Mouse (Mus musculus) cortical plate, adult 2 months (tissue): Measurements from ENCODE around the gene C1ql1. TPM values are rescaled to one million over a fixed set of nuclear protein-coding genes. Genes with fewer than 3 reads are reported as not detected.

ENCODE experiments used
- H3K27ac ChIP-seq: fragments of 200-500 bp; 2 replicates; pipeline ENCODE4 v1.5.1; 2012; ENCODE audit warnings: low read length, control low read depth, inconsistent platforms; ENCODE audit not compliant: insufficient read depth
- H3K4me1 ChIP-seq: fragments of 200-500 bp; 2 replicates; pipeline ENCODE4 v1.6.1; 2011; ENCODE audit warnings: low read length; ENCODE audit not compliant: control insufficient read depth, insufficient read depth
- H3K4me3 ChIP-seq: fragments of 200-500 bp; 2 replicates; pipeline ENCODE4 v1.5.1; 2011; ENCODE audit warnings: mild to moderate bottlenecking, low read length, control low read depth; ENCODE audit not compliant: insufficient read depth
- CTCF ChIP-seq: fragments of 200-500 bp; IDR thresholded peaks from 2 replicates; pipeline ENCODE4 v1.5.1; 2011; ENCODE audit warnings: mild to moderate bottlenecking, control low read depth, low read length; ENCODE audit not compliant: insufficient read depth; ENCODE audit errors: extremely low read depth
- POLR2A ChIP-seq: fragments of 200-500 bp; IDR thresholded peaks from 2 replicates; pipeline ENCODE4 v1.6.1; 2011; ENCODE audit warnings: mild to moderate bottlenecking, low read length, control low read depth; ENCODE audit not compliant: insufficient read depth; ENCODE audit errors: extremely low read depth
- polyA plus RNA-seq: library from polyadenylated mRNA; depleted of rRNA; stranded (reverse); fragments of >200 nt; gene quantifications from 2 replicates; pipeline ENCODE4 v1.2.3, GENCODE M21; 2012; rRNA removed

Gene C1ql1
- polyA plus RNA-seq, 1 experiment, result 15.8 TPM

GRCm38 (mm10) chr11:102894716-102895115, 51.8 kb downstream of the C1ql1 start:
- TF ChIP-seq POLR2A (no peak), CTCF (no peak)
- no peak overlapping the region for H3K4me3 ChIP-seq
- no peaks in the 10 kb centered on the region for H3K4me1 ChIP-seq
- H3K27ac ChIP-seq, result no peak overlapping the region

GRCm38 (mm10) chr11:102893015-102893651, 53.4 kb downstream of the C1ql1 start:
- peak; percentile 61 for TF ChIP-seq CTCF
- no peak for TF ChIP-seq POLR2A
- Histone ChIP-seq H3K4me1 (peaks cover 2% of the 10 kb centered on the region; the same call in 1 of the 2 replicates), H3K4me3 (peak overlapping the region; percentile 15; the same call in 1 of the 2 replicates), H3K27ac (no peak overlapping the region)

- TF ChIP-seq POLR2A, result no peak
- TF ChIP-seq CTCF, result no peak
- H3K4me3 ChIP-seq, result no peak overlapping the region
- no peak overlapping the region for H3K27ac ChIP-seq
- H3K4me1 ChIP-seq, result peaks cover 8% of the 10 kb centered on the region
Measured at GRCm38 (mm10) chr11:102890096-102890495, 56.4 kb downstream of the C1ql1 start.

Other genes with a start within 250 kb of the C1ql1 start
- gene Ccdc43, start 248.9 kb downstream of the C1ql1 start, polyA plus RNA-seq, result 24.4 and 24.7 TPM in 2 replicates
- gene Adam11, start 185.2 kb downstream of the C1ql1 start, polyA plus RNA-seq, result 101 and 118 TPM in 2 replicates
- 7.6 and 8.2 TPM in 2 replicates for gene Gjc1, start 127.0 kb downstream of the C1ql1 start, polyA plus RNA-seq
- 11.5 and 12.3 TPM in 2 replicates for gene Higd1b, start 110.8 kb downstream of the C1ql1 start, polyA plus RNA-seq
- gene Eftud2, start 65.7 kb downstream of the C1ql1 start, polyA plus RNA-seq, result 94.0 and 101 TPM in 2 replicates
- gene Ccdc103, start 65.5 kb downstream of the C1ql1 start, polyA plus RNA-seq, result 3.0 and 3.6 TPM in 2 replicates
- gene Fam187a, start 61.5 kb downstream of the C1ql1 start, polyA plus RNA-seq, result 0.13 TPM in 2 replicates
- 179 and 186 TPM in 2 replicates for gene Gfap, start 45.8 kb downstream of the C1ql1 start, polyA plus RNA-seq
- 0.17 and 0.40 TPM in 2 replicates for gene Kif18b, start 21.6 kb downstream of the C1ql1 start, polyA plus RNA-seq
- 74.3 and 77.1 TPM in 2 replicates for gene Nmt1, start 81.5 kb upstream of the C1ql1 start, polyA plus RNA-seq
- gene Dcakd, start 81.6 kb upstream of the C1ql1 start, polyA plus RNA-seq, result 57.4 and 59.6 TPM in 2 replicates
- gene Plcd3, start 155.0 kb upstream of the C1ql1 start, polyA plus RNA-seq, result 17.1 and 21.1 TPM in 2 replicates
- 40.7 and 46.3 TPM in 2 replicates for gene Acbd4, start 155.0 kb upstream of the C1ql1 start, polyA plus RNA-seq
- gene Hexim1, start 169.5 kb upstream of the C1ql1 start, polyA plus RNA-seq, result 22.6 and 22.9 TPM in 2 replicates
- 10.7 and 11.9 TPM in 2 replicates for gene Hexim2, start 185.7 kb upstream of the C1ql1 start, polyA plus RNA-seq
- 125 and 133 TPM in 2 replicates for gene Fmnl1, start 224.4 kb upstream of the C1ql1 start, polyA plus RNA-seq